Mouse (Mus musculus): ENCODE results near the gene Slc16a2.

- TF ChIP-seq CTCF (IDR thresholded peaks at IDR 0.05; ENCODE audit: low read depth, low read length) (no peak), EP300 (IDR thresholded peaks at IDR 0.05; ENCODE audit: insufficient read depth, low read depth, low read length) (no peak)
Measured at GRCm38 (mm10) chrX:103828836-103829235, 7.1 kb upstream of the Slc16a2 start.
